Mouse (Mus musculus) frontal cortex, postnatal 36 days (tissue): ENCODE results near the gene Plscr1.

ENCODE experiments used
- DNase-seq, 2 experiments: peaks; one replicate each; pipeline ENCODE4 v3.0.0; 2022; ENCODE audit warnings: low spot score in 2 of 2

The Plscr1 gene

DNA sequence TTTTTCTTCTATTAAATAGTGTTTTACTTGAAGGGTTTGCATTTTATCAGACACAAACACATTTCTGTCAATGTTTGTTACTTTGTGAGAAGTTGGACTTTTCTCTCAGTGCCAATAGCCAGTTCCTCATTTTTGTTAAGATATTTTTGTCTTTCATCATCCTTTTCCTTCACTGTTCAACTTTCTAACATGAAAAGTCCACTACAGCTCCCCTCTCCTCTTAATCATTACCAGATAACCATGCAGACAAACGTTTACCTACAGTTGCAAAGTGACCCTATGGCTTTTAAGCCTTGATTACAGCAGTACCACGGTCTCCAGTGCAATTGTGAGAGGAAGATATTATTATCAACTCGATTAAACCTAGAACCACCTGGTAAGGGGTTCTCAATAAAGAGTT is 51.7 kb downstream of the Plscr1 start:
- no peak for DNase-seq

- DNase-seq: no peak
These were observed 55.5 kb downstream of the Plscr1 start for GRCm38 (mm10) chr9:92305075-92305474.

DNA sequence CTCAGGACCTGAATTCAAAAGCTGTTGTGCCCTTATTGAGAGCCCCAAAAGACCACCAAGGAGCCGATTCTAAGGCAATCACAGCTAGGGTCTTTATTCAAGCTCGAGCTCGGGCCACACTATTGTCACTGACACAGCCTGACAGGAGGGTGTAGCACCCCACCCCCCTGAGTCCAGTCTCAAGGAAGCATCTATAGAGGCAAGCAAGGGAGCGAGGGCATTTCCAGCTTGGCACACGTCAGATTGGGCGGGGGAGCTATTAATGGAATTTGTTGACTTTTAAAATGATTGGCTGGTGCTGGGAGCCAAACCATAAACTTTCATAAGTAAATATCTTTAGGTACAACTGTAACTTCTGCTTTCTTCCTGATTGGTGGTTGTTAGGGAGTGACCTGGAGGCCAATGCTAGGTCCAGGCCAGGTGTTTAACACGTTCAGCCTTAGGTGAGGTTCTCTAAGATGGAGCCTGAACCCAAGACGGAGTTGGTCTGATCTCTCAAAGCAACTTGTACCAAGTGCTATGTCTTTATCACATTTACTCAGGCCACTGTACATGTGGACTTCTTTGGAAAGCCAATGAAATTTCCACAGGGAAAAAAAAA is 56.2 kb downstream of the Plscr1 start:
- no peak for DNase-seq

GRCm38 (mm10) chr9:92309077-92309476 is 59.5 kb downstream of the Plscr1 start, which contains the start of gene 1700057G04Rik:
TSS of gene 1700057G04Rik (plus strand) at chr9:92309377.
- no peak for DNase-seq

DNA sequence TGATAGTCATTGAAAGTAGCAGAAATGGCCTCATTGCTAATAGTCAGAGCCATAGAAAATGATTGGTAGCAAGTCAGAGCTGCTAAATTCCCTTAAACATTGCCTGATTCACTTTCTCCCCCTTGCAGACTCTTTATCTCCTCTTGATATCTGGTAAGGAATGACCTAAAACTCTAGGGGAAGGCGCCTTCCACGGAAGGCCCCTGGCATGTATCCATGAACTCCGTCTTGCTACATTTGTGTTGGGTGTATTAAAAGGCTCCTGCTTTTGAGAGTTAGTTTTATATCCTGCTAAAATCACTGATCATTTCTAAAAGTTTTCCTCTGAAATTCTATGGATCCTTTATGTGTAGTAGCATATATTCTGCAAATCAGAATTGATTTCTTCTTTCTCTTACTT is 67.2 kb downstream of the Plscr1 start:
- no peak for DNase-seq
